Mouse (Mus musculus): ENCODE data around the gene Sec31a.

The Sec31a gene

DNA sequence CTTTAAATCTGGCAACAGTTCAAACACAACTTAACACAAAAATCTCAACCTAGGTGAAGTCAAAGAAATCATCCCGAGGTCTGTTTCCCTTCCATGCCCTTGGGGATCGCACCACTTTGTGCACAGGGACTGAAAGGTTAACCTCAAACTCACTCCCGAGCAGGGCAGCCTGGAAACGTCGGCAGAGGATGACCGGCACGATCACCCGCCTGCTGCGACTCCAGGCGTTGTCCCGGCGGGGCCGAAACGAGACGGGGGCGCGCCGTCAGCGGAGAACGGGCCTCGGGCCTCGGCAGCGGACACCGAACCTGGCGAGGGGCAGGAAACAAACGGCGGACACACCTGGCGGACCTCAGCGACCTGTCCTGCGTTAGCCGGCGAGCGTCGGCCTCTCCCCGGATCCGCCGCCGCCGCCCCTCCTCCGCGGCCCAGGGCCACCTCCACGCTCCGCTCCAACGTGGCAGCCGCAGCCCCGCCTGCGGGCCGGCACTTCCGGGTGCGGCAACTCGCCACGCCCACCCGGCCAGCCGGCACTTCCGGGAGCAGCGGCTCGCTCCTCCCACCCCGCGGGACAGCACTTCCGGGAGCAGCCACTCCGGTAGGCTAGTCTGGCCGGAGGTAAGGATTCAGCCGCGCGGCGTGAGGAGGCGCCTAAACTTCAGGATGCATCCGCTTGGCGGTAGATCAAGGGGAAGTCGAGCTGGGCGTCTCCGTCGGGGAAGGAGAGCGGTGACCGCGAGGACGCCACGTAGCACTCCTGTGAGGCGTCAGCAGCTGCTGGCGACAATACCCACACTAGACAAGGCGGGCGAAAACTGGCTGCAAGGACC is at the start of gene Sec31a:
Gene Sec31a (minus strand): TSS at position 474 of the 830 bp plus-strand sequence.
- in situ Hi-C loops (cut with MboI, MseI): no loop called here

DNA sequence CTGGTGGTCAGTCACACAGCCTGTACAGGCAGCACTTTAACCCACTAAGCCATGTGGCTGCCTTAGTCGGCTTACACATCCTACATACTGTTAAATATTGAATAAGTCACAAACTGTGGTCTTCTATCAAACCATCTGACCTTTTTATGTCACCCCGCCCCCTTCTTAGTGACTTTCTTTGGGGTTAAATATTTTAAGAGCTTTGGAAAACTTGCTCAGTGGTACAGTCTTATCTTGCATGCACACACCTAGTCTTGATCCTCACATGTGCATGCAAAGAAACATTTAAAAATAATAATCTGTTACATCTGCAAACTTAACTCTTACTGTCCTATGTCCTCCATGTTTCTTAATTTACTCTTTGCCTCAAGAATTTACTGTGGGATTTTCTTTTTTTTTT is 46.3 kb upstream of the Sec31a start:
- in situ Hi-C loops (cut with MboI, MseI): no loop called here

DNA sequence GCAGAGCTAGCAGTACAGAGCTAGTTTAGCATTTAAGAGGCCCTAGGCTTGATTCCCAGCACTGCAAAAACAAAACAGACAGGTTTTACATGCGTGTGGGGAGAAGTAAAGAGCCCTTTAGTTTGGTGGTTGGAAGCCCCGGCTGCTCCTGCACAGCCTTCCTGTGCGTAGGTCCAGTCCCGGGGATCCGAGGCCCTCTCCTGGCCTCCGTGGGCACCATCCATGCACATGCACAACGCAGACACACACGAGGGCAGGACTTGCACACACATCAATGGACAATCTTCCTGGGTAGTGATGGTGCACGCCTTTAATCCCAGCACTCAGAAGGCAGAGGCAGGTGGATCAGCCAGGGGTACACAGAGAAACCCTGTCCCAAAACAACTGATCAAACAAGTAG is 45.5 kb upstream of the Sec31a start:
- in situ Hi-C loops (cut with MboI, MseI): no loop called here

DNA sequence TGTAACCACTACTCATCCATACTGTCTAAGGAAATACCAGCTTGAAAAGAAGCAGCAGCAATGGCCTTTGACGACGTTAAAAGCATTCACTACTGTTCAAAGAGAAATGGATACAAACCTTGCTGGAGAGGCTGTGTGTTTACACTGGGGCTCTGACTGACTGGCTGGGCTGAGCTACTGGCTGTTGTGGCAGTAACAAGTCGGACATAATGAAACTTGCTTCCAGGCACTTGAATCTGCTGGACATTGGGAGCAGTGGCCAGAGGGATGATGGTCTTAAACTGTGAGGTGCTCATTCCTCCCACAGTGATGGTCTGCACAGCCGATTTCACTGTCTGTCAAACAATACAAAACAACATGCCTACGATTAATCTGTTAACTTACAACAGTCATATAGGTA is 43.4 kb upstream of the Sec31a start:
- in situ Hi-C loops (cut with MboI, MseI): no loop called here

DNA sequence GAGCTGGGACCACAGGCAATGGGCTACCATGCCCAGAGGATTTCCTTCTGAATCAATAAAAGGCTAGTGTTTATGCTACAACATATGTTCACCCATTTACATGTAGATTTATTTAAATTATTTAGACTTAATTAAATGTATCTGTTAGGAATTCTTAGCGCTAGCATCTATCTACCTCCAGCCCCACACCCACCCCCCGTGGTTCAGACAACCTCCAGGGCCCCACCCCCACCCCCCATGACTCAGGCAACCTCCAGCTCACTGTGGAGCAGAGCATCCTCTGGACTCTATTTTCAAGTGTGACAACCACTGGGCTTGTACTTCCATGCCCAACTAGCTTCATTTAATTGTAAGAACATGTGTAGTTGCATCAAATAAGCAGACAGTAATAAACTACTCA is 35.8 kb upstream of the Sec31a start:
- in situ Hi-C loops (cut with MboI, MseI): no loop called here

DNA sequence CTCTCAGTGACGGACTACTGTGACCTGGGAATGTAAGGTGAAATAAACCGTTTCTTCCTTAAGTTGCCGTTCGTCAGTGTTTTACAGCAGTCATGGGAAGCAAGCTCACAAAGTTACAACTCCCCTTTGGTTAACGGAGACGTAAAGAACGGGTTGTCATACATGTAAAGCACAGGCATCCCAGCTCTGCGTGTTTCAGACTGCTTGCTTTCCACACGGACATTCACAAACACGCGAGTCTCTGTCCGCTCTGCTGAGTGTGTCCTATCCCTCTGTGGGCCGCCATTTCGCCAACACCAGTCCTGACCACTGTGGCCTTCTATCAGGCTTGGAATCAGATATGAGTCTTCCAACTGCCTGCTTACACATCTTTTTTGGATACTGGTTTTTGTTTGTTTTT is 22.8 kb upstream of the Sec31a start:
- in situ Hi-C loops (cut with MboI, MseI): loop anchor here (10.0 kb wide), 1 partner anchor 56 kb away; no protein-coding TSS in a partner anchor

DNA sequence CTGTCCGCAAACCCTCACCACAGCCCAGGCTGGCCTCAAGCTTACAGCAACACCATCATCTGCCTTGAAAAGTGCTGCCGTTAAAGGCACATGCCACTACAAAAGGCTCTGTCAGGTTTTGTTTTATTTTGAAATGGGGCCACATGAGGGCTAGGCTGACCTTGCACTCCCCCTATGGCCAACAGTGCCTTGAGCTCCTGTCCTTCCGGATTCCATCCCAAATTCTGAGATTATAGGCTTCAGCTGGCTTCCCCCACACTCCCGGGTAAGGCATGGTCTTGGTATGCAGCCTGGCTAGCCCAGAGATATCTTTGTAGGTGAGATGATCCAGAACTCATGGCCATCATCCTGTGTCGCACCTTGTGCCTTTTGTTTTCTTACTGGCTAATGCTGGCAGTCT is 21.9 kb upstream of the Sec31a start:
- in situ Hi-C loops (cut with MboI, MseI): loop anchor here (10.0 kb wide), 1 partner anchor 57 kb away; no protein-coding TSS in a partner anchor

DNA sequence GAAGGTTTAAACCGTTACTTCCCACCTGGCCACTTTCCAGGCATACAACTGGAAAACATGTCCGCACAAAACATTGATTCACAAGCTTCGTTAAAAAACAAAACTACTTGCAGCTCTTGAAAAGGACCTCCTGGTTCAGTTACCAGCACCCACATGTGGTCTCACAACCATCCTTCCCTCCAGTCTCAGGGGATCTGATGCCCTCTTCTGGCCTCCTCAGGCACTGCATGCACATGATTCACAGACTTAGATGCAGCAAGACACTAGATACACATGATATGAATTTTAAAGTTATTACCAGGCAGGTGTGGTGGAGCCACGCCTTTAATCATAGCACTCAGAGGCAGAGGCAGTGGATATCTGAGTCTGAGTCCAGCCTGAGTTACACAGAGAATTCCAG is 21.1 kb upstream of the Sec31a start:
- in situ Hi-C loops (cut with MboI, MseI): loop anchor here (10.0 kb wide), 1 partner anchor 58 kb away; no protein-coding TSS in a partner anchor

DNA sequence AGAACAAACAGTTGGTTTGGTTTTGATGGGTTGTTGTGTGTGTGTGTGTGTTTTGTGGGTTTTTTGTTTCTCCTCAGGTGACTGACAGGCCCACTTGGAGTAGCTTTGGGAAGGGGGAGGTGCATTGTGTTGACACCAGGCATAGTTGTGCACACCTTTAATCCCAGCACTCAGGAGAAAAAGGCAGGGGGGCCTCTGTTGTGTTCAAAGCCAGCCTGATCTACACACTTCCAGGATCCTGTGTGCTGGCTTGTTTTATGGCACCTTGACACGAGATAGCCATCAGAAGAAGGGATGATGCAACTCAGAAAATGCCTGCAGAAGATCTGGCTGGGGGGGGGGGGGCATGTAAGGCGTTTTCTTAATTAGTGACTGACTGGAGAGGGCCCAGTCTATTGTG is 14.9 kb upstream of the Sec31a start:
- in situ Hi-C loops (cut with MboI, MseI): loop anchor here (5.0 to 10.0 kb wide), 2 partner anchors 64 to 86 kb away; partner anchors contain the start of gene Cops4

DNA sequence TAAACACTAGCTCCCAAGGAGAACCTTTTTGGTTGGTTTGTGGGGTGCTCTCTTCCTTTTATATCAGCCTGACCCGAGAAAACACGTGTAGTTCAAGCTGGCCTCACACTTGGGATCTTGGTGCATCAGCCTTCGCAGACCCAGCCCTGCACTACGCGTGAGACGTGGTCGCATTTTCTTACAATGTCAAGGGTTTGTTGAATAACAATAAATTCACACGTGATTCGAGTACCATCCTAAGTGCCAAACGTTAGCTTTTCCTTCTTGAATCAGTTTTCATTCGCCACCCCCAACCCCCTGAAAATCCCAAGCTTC is 14.0 kb upstream of the Sec31a start:
- in situ Hi-C loops (cut with MboI, MseI): loop anchor here (5.0 to 10.0 kb wide), 2 partner anchors 65 to 87 kb away; partner anchors contain the start of gene Cops4

DNA sequence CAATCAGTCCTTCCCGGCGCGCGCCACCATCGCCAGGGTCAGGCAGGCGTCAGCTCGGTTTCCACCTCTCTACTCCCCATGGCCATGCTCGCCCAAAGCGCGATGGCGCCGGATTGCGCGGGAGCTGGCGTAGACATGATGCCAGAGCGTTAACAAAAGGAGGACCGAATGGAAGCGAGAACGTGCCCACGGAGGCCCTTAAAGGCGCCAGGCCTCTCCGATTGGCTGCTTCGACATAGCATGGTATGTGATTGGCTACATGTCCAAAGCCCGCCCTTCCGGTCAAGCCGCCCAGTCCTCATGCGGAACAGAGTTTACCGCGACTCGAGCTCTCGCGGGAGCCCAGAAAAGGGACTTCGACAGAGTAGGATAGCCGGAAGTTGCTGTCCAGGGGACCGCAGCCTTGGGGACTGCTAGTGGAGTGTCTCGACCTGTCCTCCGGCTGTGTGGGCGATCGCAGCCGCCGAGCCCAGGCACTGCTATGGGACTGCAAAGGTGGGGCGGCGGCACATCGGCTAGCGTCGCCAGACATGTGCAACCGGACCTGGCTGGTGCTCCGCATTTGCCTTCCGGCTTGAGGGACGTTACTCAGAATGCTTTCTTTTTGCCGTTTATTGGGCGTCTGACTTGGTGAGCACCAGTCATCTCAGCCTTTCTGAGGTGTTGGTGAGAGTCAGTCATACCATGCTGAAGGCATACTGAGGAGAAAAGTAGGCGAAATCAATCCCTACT is 13.5 kb upstream of the Sec31a start:
- in situ Hi-C loops (cut with MboI, MseI): loop anchor here (5.0 to 10.0 kb wide), 3 partner anchors 65 to 358 kb away; partner anchors contain the start of gene Cops4

DNA sequence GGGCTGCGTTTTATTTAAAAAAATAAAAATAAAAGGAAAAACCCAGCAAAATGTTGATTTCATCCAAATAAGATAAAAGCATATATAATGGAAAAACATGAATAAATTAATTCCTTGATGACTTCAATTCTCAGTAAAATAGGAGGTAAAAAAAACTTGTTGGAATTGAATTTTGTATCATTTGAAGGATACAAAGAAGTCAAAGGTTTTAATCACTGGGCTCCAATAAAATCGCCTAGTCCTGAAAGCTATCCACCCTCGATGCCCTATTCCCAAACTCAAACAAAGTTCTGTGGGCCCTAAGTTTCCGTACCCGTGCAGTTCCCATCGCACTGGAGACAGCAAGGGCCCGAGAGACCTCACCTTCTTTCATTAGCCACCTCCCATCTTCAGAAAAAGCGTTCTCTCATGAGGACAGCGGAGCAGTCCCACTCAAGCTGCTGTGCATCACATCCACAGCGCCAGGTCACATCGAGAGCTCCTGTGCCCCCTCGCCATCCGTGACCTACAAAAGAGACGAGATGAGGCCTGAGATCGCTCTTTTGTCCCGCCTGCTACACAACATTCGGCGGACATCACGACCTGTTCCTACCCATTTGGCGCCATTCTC is 12.8 kb upstream of the Sec31a start:
- in situ Hi-C loops (cut with MboI, MseI): loop anchor here (5.0 kb wide), 1 partner anchor 358 kb away; no protein-coding TSS in a partner anchor

DNA sequence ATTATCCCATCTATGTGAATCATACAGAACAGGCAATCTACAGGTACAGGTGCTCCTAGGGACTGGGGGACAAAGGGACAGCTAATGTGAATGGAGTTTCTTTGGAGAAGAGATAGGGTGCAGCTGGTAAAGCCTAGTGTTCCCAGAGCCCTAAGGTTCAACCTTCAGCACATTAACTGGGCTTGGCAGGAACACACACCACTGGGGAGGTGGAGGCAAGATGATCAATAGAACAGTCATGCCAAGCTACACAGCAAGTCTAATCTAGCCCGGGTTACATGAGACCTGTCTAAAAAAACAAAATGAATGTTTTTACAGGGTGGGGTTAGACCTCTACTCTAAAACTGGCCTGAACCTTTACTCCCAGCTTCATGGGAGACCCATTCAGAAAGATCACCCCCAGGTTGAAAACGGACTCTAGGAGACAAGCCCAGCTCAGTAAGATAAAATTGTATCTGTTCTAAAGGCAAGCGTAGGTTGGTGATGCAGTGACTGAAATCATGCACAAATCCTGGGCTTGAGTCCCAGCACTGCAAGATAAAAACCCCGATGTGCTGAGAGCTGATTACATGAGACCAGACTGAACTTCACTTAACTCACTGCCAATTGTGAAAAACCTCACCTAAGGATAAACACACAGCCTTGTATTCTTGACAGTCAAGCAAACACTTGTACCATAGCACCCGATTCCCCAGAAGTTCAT is 12.1 kb upstream of the Sec31a start:
- in situ Hi-C loops (cut with MboI, MseI): loop anchor here (5.0 kb wide), 1 partner anchor 359 kb away; no protein-coding TSS in a partner anchor

DNA sequence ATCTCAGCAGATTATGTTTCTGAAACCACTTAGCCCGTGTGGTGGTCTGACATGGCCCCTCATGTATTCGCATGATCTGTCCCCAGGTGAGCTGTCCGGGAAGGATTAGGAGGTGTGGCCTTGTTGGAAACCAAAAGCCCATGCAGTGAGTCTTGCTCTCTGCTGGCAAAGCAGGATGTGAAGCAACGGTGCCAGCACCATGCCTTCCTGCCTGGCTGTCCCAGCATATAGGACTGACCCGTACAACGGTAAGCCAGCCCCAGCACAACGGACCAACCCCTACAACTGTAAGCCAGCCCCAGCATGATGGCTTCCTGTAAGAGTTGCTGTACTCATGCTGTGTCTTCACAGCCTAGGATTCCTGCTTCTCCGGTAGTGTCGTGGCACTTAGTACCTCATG is 11.2 kb upstream of the Sec31a start:
- in situ Hi-C loops (cut with MboI, MseI): loop anchor here (5.0 kb wide), 1 partner anchor 360 kb away; no protein-coding TSS in a partner anchor

DNA sequence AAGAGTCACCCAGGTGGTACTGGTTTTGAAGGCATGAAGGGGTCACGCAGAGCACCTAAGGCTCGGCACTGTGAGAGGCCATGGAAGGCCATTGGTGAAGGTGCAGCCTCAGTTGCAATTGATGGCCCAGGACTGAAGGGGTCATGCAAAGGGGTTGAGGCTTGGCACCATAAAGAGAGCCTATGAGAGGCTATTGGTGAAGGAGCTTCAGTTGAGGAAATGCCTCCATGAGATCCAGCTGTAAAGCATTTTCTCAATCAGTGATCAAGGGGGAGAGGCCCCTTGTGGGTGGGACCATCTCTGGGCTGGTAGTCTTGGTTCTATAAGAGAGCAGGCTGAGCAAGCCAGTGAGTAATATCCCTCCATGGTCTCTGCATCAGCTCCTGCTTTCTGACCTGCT is 9.8 kb upstream of the Sec31a start:
- in situ Hi-C loops (cut with MboI, MseI): loop anchor here (5.0 kb wide), 1 partner anchor 361 kb away; no protein-coding TSS in a partner anchor

DNA sequence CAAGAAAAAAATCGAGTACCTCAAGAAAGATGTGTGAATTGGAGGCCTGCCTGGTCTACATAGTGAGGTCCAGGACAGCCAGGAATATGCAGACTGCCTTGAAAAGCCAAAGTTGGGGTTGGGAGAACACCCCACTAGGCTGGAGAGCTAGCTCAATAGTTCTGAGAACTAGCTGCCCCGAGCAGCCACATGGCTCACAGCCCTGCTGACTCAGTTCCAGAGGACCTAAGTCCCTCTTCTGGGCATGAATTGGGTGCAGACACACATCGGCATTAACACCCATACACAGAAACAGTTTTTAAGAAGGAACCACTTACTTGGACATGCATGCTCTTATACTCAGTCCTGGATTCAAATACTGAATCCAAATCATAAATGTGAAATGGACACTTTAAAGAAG is 8.2 kb upstream of the Sec31a start:
- in situ Hi-C loops (cut with MboI, MseI): no loop called here

DNA sequence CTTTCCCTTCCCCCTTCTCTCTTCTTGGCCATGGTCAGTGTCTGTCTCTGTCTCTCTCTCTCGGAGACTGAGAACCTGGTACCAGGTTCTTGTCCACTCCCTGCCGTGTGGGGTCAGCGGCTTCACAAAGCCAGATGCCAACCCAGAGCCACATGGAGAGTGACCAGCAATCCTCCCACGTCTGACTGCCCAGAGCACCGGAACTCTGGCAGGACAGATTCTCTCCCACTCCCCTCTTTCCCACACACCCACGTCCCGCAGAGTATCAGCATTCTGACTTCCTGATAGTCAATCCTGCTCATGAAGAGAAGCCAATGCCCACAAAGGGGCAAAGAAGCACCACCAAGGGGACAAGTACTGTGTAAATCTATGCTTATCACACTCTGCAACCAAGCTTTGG is 7.6 kb upstream of the Sec31a start:
- in situ Hi-C loops (cut with MboI, MseI): no loop called here

DNA sequence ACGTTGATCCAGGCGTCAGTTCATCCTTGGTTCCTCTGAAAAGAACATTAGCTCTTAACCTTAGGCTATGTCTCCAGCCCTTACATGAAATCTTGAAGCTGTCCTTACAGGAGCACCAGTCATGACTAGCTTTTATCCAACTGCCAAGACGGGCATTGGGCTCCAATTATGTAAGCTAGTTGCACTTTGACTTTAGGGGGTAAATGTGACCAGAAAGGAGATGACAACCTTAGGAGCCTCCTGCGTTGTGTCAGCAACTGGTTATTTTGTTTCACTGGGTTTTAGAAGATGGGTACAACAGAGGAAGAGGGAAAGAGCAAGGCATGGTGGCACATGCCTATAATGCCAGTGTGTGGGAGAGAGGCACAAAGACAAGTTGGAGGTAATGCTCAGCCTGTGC is 2.8 kb upstream of the Sec31a start:
- in situ Hi-C loops (cut with MboI, MseI): no loop called here

DNA sequence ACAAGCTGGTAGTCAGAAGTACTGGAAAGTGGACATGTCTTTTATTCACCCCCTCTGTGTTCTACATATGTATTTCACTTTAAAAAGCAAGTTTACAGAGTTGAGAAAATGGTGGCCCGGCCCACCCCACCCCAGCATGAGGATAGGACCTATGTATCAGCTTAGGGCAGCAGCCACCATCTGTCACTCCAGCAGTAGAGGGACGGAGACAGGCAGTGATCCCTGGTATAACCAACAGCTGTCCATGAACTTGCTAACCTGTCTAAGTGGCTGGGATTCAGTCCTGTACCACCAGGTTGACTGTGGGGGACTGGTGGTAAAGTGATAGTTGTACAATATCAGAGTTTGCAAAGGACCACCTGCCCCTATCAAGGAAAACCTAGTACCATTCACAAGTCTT is 2.0 kb upstream of the Sec31a start:
- in situ Hi-C loops (cut with MboI, MseI): no loop called here

DNA sequence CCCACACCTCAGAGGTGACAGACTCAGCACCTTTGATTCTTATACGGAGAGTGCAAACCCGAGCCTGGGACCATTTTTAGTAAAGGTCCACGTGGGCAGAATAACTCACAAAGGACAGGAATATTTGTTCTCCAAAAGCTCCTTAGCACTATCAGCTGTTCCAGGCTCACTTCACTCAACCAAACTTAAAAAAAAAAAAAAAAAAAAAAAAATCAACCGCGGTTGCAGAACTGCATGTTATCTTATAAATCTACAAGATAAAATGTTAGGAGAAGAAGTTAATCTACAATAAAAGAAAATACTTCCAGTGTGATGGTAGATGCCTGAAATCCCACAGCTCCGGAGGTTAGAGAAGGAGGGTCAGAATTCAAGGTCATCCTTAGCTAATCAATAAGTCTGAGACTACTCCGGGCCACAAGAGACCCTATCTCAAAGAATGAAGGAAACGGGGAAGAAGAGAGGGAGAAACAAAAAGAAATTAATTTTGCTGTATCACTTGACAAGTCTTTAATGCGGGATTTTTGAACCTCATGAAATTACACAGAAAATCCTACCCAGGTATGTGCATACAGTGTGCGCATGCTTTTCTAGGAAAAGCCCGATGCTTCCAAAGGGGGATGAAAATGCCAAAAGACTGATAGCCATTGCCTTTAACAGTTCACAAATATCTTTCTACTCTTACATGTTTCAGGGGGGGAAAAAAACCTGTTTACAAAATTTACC is 1.4 kb downstream of the Sec31a start:
- in situ Hi-C loops (cut with MboI, MseI): no loop called here

DNA sequence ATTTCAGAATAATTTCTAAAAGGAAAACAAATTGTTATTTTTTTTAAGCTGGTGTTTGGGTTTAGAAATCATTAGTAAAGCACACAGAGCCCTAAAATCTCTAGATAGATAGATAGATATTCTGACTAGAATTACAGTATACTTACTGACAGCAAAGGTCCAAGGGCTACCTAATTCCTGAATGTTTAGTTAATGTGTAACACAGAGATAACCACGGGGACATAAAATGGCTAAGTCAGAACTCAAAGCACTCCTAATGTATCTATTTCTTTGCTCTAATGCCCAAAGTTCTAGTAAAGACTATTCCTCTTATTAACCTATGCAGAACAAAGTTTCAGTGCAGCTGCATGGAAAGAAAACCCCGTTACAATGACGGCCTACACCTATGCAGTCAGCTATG is 3.1 kb downstream of the Sec31a start:
- in situ Hi-C loops (cut with MboI, MseI): no loop called here

Data from T-helper 2 cell (primary cell).